8 mouse cellular contexts compared by ENCODE assay signal in genomic region chr9:122352025-122352392, GRCm38 (mm10). TPM values are rescaled to one million over a fixed set of nuclear protein-coding genes. Genes with fewer than 3 reads are reported as not detected.
DNase-seq lines count a peak whose midpoint lies in the region; ATAC-seq lines count a peak whose summit lies in the region.

No protein-coding gene starts in this region.

- H3K36me3 ChIP-seq in kidney, embryonic 16.5 days (ENCODE audit: insufficient read depth, low read length), result no peaks in the 10 kb centered on the region
- H3K36me3 ChIP-seq in hindbrain, embryonic 16.5 days (ENCODE audit: control insufficient read depth, insufficient read depth, low read length), result no peaks in the 10 kb centered on the region
- H3K36me3 ChIP-seq in midbrain, embryonic 16.5 days (ENCODE audit: control insufficient read depth, insufficient read depth, low read length), result no peaks in the 10 kb centered on the region

- H3K4me3 ChIP-seq in kidney, embryonic 16.5 days (ENCODE audit: low read length), result peak overlapping the region; percentile 75
- H3K4me3 ChIP-seq in hindbrain, embryonic 16.5 days (ENCODE audit: low read length), result peak overlapping the region; percentile 74
- H3K4me3 ChIP-seq in midbrain, embryonic 16.5 days (ENCODE audit: low read depth, low read length), result peak overlapping the region; percentile 63

- 1% methylated on average over 30 of the region's 30 CpGs for WGBS in kidney, embryonic 16.5 days
- WGBS in hindbrain, embryonic 16.5 days, result under 1% methylated on average over 30 of the region's 30 CpGs
- under 1% methylated on average over 30 of the region's 30 CpGs for WGBS in midbrain, embryonic 16.5 days

- peak; percentile 13; the same call in 1 of the 2 replicates for ATAC-seq in kidney, embryonic 16.5 days (ENCODE audit: low FRiP score, low TSS enrichment)
- ATAC-seq in hindbrain, embryonic 16.5 days, result no peak
- ATAC-seq in midbrain, embryonic 16.5 days, result peak; percentile 5; the same call in 1 of the 2 replicates

- peak overlapping the region; percentile 94 for H3K9ac ChIP-seq in kidney, embryonic 16.5 days (replicated peaks; ENCODE audit: low read length)
- peak overlapping the region; percentile 84 for H3K9ac ChIP-seq in hindbrain, embryonic 16.5 days (ENCODE audit: low read depth, low read length)
- H3K9ac ChIP-seq in midbrain, embryonic 16.5 days (ENCODE audit: low read depth, low read length), result peak overlapping the region; percentile 75

- H3K4me1 ChIP-seq in kidney, embryonic 16.5 days (ENCODE audit: insufficient read depth, low read length), result no peaks in the 10 kb centered on the region
- no peaks in the 10 kb centered on the region for H3K4me1 ChIP-seq in hindbrain, embryonic 16.5 days (ENCODE audit: control insufficient read depth, insufficient read depth, low read depth, low read length)
- no peaks in the 10 kb centered on the region for H3K4me1 ChIP-seq in midbrain, embryonic 16.5 days (ENCODE audit: control insufficient read depth, insufficient read depth, low read length)

- H3K27me3 ChIP-seq in kidney, embryonic 16.5 days (ENCODE audit: insufficient read depth, low read length), result no peaks in the 10 kb centered on the region
- no peaks in the 10 kb centered on the region for H3K27me3 ChIP-seq in hindbrain, embryonic 16.5 days (replicated peaks; ENCODE audit: control insufficient read depth, insufficient read depth, low read length)
- H3K27me3 ChIP-seq in midbrain, embryonic 16.5 days (ENCODE audit: control insufficient read depth, insufficient read depth, low read depth, low read length), result no peaks in the 10 kb centered on the region

- H3K4me2 ChIP-seq in kidney, embryonic 16.5 days (replicated peaks; ENCODE audit: low read depth, low read length), result peak overlapping the region; percentile 70
- peak overlapping the region; percentile 60 for H3K4me2 ChIP-seq in hindbrain, embryonic 16.5 days (ENCODE audit: low read length)
- peak overlapping the region; percentile 69 for H3K4me2 ChIP-seq in midbrain, embryonic 16.5 days (ENCODE audit: low read length)

- peak overlapping the region; percentile 65; the same call in 1 of the 2 replicates for H3K27ac ChIP-seq in kidney, embryonic 16.5 days (ENCODE audit: low read length)
- H3K27ac ChIP-seq in hindbrain, embryonic 16.5 days (ENCODE audit: low read depth, low read length), result peak overlapping the region; percentile 58
- H3K27ac ChIP-seq in midbrain, embryonic 16.5 days (ENCODE audit: low read length), result peak overlapping the region; percentile 70

- no peak for DNase-seq in kidney, postnatal 10 days
- DNase-seq in c-Kit-negative CD71-positive TER-119-positive erythroid progenitor cells, embryonic 14.5 days (ENCODE audit: low read depth, low spot score), result peak; percentile 46
- DNase-seq in cerebellum, adult 9-11 months, result no peak
- no peak for DNase-seq in urinary bladder, adult 2 months (ENCODE audit: low spot score)
- no peak for DNase-seq in gastrocnemius, postnatal 36 days

- no peaks in the 10 kb centered on the region for H3K9me3 ChIP-seq in kidney, embryonic 16.5 days (ENCODE audit: low read length)
- H3K9me3 ChIP-seq in hindbrain, embryonic 16.5 days (ENCODE audit: control insufficient read depth, low read length), result no peaks in the 10 kb centered on the region
- H3K9me3 ChIP-seq in midbrain, embryonic 16.5 days (replicated peaks; ENCODE audit: control insufficient read depth, low read length, poor library complexity, severe bottlenecking), result no peaks in the 10 kb centered on the region

- intact Hi-C loops in gastrocnemius, postnatal 36 days (cut with DNase I), result no loop called here

RNA-seq across cellular contexts. Expression of gene Abhd5, which starts 0.6 kb away (rescaled TPM):
- polyA plus RNA-seq in kidney, embryonic 16.5 days (2015; fragmentation: Nextera tagmentation; extraction: Ambion mirVana), result 23.6 and 25.0 TPM in 2 replicates
- polyA plus RNA-seq in hindbrain, embryonic 16.5 days (2015; fragmentation: Nextera tagmentation; extraction: Ambion mirVana), result 27.0 and 29.7 TPM in 2 replicates
- 25.9 and 27.4 TPM in 2 replicates for polyA plus RNA-seq in midbrain, embryonic 16.5 days (2015; fragmentation: Nextera tagmentation; extraction: Ambion mirVana)
- polyA plus RNA-seq in urinary bladder, adult 2 months (2012; rRNA removed), result 30.8 and 38.4 TPM in 2 replicates
- total RNA-seq in gastrocnemius, postnatal 36 days (2021), result 10 to 100 TPM; 36.7 to 37.2 TPM

RNA-seq across cellular contexts. Expression of gene Ano10, which starts 57.8 kb away (rescaled TPM):
- polyA plus RNA-seq in kidney, embryonic 16.5 days (2015; fragmentation: Nextera tagmentation; extraction: Ambion mirVana), result 39.2 and 39.6 TPM in 2 replicates
- polyA plus RNA-seq in hindbrain, embryonic 16.5 days (2015; fragmentation: Nextera tagmentation; extraction: Ambion mirVana), result 41.8 and 43.6 TPM in 2 replicates
- 35.3 and 38.5 TPM in 2 replicates for polyA plus RNA-seq in midbrain, embryonic 16.5 days (2015; fragmentation: Nextera tagmentation; extraction: Ambion mirVana)
- 73.2 and 79.4 TPM in 2 replicates for polyA plus RNA-seq in urinary bladder, adult 2 months (2012; rRNA removed)
- total RNA-seq in gastrocnemius, postnatal 36 days (2021), result 10 to 100 TPM; 43.7 to 44.0 TPM
